Mouse (Mus musculus): Measurements from ENCODE around the gene Zcrb1. TPM values are rescaled to one million over a fixed set of nuclear protein-coding genes. Genes with fewer than 3 reads are reported as not detected.
"Not testable (repeated sequence)": the region's sequence is repeated elsewhere in the genome, so short reads cannot be mapped to it uniquely, and the experiment has no call there.

The Zcrb1 gene
- polyA plus RNA-seq, 1 experiment from 2014 or later: 148 TPM

DNA sequence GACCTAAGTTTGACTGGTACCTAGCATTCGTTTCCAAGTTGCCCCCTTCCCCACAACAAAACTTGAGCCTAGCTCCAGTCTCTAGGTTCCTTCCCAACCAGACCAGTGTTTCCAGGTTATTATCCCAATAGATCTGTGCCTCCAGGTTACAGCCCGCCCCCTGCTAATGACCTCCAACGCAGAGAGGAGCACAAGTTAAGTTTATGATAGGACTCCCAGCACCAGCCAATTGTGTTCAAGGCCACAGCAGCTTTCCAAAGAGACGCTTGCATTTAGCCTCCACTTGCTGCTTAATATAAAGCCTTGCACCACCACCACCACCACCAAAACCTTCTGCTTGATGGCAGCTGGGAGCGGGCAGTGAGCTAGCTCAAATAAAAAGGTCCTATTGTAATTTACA lies 16.8 kb downstream of the Zcrb1 start:
- Histone ChIP-seq H3K4me1 (ENCODE audit: control insufficient read depth, insufficient read depth, low read length) (no peaks in the 10 kb centered on the region), H3K27me3 (ENCODE audit: control insufficient read depth, insufficient read depth, low read length) (no peaks in the 10 kb centered on the region), H3K9ac (replicated peaks; ENCODE audit: low read length) (no peak overlapping the region), H3K9me3 (ENCODE audit: control insufficient read depth, low read length) (no peaks in the 10 kb centered on the region), H3K4me3 (replicated peaks; ENCODE audit: low read depth, low read length) (no peak overlapping the region), H3K36me3 (ENCODE audit: control insufficient read depth, insufficient read depth, low read length) (peaks cover 14% of the 10 kb centered on the region), H3K27ac (replicated peaks; ENCODE audit: low read depth, low read length) (no peak overlapping the region), H3K4me2 (ENCODE audit: low read length) (no peak overlapping the region)
- 76% methylated on average over 5 of the region's 5 CpGs for WGBS
- no peak for ATAC-seq (ENCODE audit: low FRiP score, low TSS enrichment)
- no peak for DNase-seq

DNA sequence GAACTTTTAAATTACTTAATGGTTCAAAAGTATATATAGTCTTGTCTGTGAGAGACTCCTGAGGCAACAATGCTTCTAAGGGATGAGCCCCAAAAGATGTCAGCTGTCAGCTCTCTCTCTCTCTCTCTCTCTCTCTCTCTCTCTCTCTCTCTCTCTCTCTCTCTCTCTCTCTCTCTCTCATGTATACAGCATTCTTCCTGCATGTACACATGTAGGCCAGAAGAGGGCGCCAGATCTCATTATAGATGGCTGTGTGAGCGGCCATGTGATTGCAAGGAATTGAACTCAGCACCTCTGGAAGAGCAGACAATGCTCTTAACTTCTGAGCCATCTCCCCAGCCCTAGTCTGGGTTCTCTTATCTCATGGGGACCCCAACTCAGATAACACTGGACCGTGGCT lies 19.0 kb downstream of the Zcrb1 start:
- Histone ChIP-seq H3K9me3 (ENCODE audit: control insufficient read depth, low read length) (no peaks in the 10 kb centered on the region), H3K36me3 (ENCODE audit: control insufficient read depth, insufficient read depth, low read length) (no peaks in the 10 kb centered on the region), H3K4me2 (ENCODE audit: low read length) (no peak overlapping the region), H3K4me3 (replicated peaks; ENCODE audit: low read depth, low read length) (no peak overlapping the region), H3K27ac (replicated peaks; ENCODE audit: low read depth, low read length) (no peak overlapping the region), H3K9ac (replicated peaks; ENCODE audit: low read length) (no peak overlapping the region), H3K27me3 (ENCODE audit: control insufficient read depth, insufficient read depth, low read length) (no peaks in the 10 kb centered on the region), H3K4me1 (ENCODE audit: control insufficient read depth, insufficient read depth, low read length) (no peaks in the 10 kb centered on the region)
- DNase-seq (no peak), ATAC-seq (ENCODE audit: low FRiP score, low TSS enrichment) (no peak)
- WGBS: 79% methylated on average over 3 of the region's 3 CpGs

DNA sequence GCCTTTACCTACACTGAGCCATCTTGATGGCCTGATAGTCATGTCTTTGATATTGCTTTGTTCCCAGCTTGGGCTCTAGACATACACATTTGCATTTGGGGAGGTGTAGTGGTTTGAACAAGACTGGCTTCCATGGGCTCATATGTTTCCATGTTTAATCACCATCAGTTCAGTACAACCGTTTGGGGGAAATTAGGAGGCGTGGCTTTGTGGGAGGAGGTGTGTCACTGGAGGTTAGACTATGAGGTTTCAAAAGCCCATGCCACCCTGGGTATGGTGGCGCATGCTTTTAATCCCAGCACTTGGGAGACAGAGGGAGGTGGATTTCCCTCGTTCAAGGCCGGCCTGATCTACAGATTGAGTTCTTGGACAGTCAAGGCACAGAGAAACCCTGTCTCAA lies 22.4 kb downstream of the Zcrb1 start:
- H3K9ac ChIP-seq (replicated peaks; ENCODE audit: low read length): no peak overlapping the region
- 89% methylated on average over 5 of the region's 5 CpGs for WGBS
- H3K4me1 ChIP-seq (ENCODE audit: control insufficient read depth, insufficient read depth, low read length): no peaks in the 10 kb centered on the region
- H3K27me3 ChIP-seq (ENCODE audit: control insufficient read depth, insufficient read depth, low read length): no peaks in the 10 kb centered on the region
- no peak overlapping the region for H3K4me2 ChIP-seq (ENCODE audit: low read length)
- no peak for ATAC-seq (ENCODE audit: low FRiP score, low TSS enrichment)
- no peak for DNase-seq
- no peak overlapping the region for H3K4me3 ChIP-seq (replicated peaks; ENCODE audit: low read depth, low read length)
- no peaks in the 10 kb centered on the region for H3K9me3 ChIP-seq (ENCODE audit: control insufficient read depth, low read length)
- no peak overlapping the region for H3K27ac ChIP-seq (replicated peaks; ENCODE audit: low read depth, low read length)
- H3K36me3 ChIP-seq (ENCODE audit: control insufficient read depth, insufficient read depth, low read length): no peaks in the 10 kb centered on the region

DNA sequence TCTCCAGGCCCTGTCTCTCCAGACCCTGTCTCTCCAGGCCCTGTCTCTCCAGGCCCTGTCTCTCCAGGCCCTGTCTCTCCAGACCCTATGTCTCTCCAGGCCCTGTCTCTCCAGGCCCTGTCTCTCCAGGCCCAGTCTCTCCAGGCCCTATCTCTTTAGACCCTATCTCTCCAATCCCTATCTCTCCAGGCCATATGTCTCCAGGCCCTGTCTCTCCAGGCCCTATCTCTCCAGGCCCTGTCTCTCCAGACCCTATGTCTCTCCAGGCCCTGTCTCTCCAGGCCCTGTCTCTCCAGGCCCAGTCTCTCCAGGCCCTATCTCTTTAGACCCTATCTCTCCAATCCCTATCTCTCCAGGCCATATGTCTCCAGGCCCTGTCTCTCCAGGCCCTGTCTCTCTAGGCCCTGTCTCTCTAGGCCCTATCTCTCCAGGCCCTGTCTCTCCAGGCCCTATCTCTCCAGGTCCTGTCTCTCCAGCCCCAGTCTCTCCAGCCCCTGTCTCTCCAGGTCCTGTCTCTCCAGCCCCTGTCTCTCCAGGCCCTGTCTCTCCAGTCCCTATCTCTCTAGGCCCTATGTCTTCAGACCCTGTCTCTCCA lies 25.5 kb downstream of the Zcrb1 start:
- H3K4me3 ChIP-seq (replicated peaks; ENCODE audit: low read depth, low read length); H3K4me1 ChIP-seq (ENCODE audit: control insufficient read depth, insufficient read depth, low read length); DNase-seq; ATAC-seq (ENCODE audit: low FRiP score, low TSS enrichment); H3K4me2 ChIP-seq (ENCODE audit: low read length); H3K36me3 ChIP-seq (ENCODE audit: control insufficient read depth, insufficient read depth, low read length); H3K27ac ChIP-seq (replicated peaks; ENCODE audit: low read depth, low read length); H3K27me3 ChIP-seq (ENCODE audit: control insufficient read depth, insufficient read depth, low read length); H3K9ac ChIP-seq (replicated peaks; ENCODE audit: low read length); H3K9me3 ChIP-seq (ENCODE audit: control insufficient read depth, low read length): not testable (repeated sequence)

DNA sequence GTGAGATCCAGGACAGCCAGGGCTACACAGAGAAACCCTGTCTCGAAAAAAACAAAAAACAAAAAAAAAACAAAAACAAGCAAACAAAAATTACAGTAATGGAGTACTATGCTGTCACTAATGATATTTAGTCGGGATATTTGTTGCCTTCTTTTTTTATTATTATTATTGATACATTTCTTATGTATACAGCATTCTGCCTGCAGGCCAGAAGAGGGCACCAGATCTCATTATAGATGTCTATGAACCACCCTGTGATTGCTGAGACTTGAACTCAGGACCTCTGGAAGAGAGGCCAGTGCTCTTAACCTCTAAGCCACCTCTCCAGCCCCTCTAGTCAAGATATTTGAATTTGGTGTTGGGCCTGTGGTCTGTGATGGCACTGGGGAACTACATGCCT lies 26.3 kb downstream of the Zcrb1 start:
- no peaks in the 10 kb centered on the region for H3K4me1 ChIP-seq (ENCODE audit: control insufficient read depth, insufficient read depth, low read length)
- no peak overlapping the region for H3K4me3 ChIP-seq (replicated peaks; ENCODE audit: low read depth, low read length)
- no peaks in the 10 kb centered on the region for H3K9me3 ChIP-seq (ENCODE audit: control insufficient read depth, low read length)
- H3K9ac ChIP-seq (replicated peaks; ENCODE audit: low read length): no peak overlapping the region
- H3K27ac ChIP-seq (replicated peaks; ENCODE audit: low read depth, low read length): no peak overlapping the region
- no peak overlapping the region for H3K4me2 ChIP-seq (ENCODE audit: low read length)
- ATAC-seq (ENCODE audit: low FRiP score, low TSS enrichment) (no peak), DNase-seq (no peak)
- WGBS: 82% methylated on average over 2 of the region's 2 CpGs
- H3K36me3 ChIP-seq (ENCODE audit: control insufficient read depth, insufficient read depth, low read length): no peaks in the 10 kb centered on the region
- no peaks in the 10 kb centered on the region for H3K27me3 ChIP-seq (ENCODE audit: control insufficient read depth, insufficient read depth, low read length)

DNA sequence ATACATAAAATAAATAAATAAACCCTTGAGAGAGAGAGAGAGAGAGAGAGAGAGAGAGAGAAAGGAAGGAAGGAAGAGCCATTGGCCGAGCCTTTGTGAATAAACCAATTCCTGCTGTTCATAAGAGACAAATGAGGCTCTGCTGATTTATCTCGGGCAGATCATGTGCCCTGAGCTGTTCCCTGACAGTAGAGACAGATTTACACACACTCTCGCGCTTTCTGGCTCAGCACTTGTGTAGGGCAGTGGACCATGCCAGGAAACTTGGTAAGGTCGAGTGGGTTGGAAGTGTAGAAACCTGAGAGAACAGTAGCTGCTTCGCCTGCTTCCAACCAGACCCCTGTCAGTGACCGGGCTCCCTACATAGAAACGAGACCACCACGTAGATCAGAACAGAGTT lies 29.6 kb downstream of the Zcrb1 start:
- Histone ChIP-seq H3K4me1 (ENCODE audit: control insufficient read depth, insufficient read depth, low read length) (no peaks in the 10 kb centered on the region), H3K9ac (replicated peaks; ENCODE audit: low read length) (no peak overlapping the region), H3K4me3 (replicated peaks; ENCODE audit: low read depth, low read length) (no peak overlapping the region), H3K27me3 (ENCODE audit: control insufficient read depth, insufficient read depth, low read length) (no peaks in the 10 kb centered on the region), H3K36me3 (ENCODE audit: control insufficient read depth, insufficient read depth, low read length) (no peaks in the 10 kb centered on the region), H3K4me2 (ENCODE audit: low read length) (no peak overlapping the region), H3K27ac (replicated peaks; ENCODE audit: low read depth, low read length) (no peak overlapping the region), H3K9me3 (ENCODE audit: control insufficient read depth, low read length) (no peaks in the 10 kb centered on the region)
- WGBS: 68% methylated on average over 9 of the region's 9 CpGs
- ATAC-seq (ENCODE audit: low FRiP score, low TSS enrichment) (no peak), DNase-seq (no peak)

DNA sequence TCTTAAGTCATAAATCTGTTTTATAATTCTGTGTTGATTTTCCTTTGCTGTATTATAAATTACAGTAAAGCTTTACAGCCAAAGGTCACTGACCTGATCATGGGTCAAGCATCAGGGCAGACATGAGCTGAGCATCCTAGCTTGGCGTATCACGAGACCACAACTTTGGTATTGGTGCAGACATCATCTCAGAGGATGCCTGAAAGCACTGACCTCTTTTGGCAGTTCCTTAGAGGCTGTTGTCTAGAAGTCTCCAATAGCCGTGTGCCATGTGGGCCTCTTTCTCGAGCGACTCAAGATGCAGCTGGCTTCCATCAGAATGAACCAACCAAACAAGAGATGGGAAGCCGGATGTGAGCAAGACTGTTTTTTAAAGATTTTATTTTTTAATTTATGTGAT lies 32.6 kb downstream of the Zcrb1 start:
- H3K27ac ChIP-seq (replicated peaks; ENCODE audit: low read depth, low read length): no peak overlapping the region
- DNase-seq: no peak
- no peaks in the 10 kb centered on the region for H3K4me1 ChIP-seq (ENCODE audit: control insufficient read depth, insufficient read depth, low read length)
- WGBS: 93% methylated on average over 6 of the region's 6 CpGs
- H3K9me3 ChIP-seq (ENCODE audit: control insufficient read depth, low read length): no peaks in the 10 kb centered on the region
- no peak overlapping the region for H3K9ac ChIP-seq (replicated peaks; ENCODE audit: low read length)
- H3K4me2 ChIP-seq (ENCODE audit: low read length): no peak overlapping the region
- no peak for ATAC-seq (ENCODE audit: low FRiP score, low TSS enrichment)
- no peaks in the 10 kb centered on the region for H3K36me3 ChIP-seq (ENCODE audit: control insufficient read depth, insufficient read depth, low read length)
- H3K4me3 ChIP-seq (replicated peaks; ENCODE audit: low read depth, low read length): no peak overlapping the region
- no peaks in the 10 kb centered on the region for H3K27me3 ChIP-seq (ENCODE audit: control insufficient read depth, insufficient read depth, low read length)

GRCm38 (mm10) chr15:93358346-93359095 lies 39.6 kb downstream of the Zcrb1 start:
- Histone ChIP-seq H3K27ac (replicated peaks; ENCODE audit: low read depth, low read length) (no peak overlapping the region), H3K27me3 (ENCODE audit: control insufficient read depth, insufficient read depth, low read length) (no peaks in the 10 kb centered on the region), H3K36me3 (ENCODE audit: control insufficient read depth, insufficient read depth, low read length) (no peaks in the 10 kb centered on the region), H3K9ac (replicated peaks; ENCODE audit: low read length) (no peak overlapping the region), H3K4me1 (ENCODE audit: control insufficient read depth, insufficient read depth, low read length) (no peaks in the 10 kb centered on the region), H3K9me3 (ENCODE audit: control insufficient read depth, low read length) (no peaks in the 10 kb centered on the region), H3K4me2 (ENCODE audit: low read length) (no peak overlapping the region), H3K4me3 (replicated peaks; ENCODE audit: low read depth, low read length) (no peak overlapping the region)
- DNase-seq (no peak), ATAC-seq (ENCODE audit: low FRiP score, low TSS enrichment) (no peak)
- WGBS: 95% methylated on average over 19 of the region's 19 CpGs

- no peaks in the 10 kb centered on the region for H3K4me1 ChIP-seq (ENCODE audit: control insufficient read depth, insufficient read depth, low read length)
- H3K36me3 ChIP-seq (ENCODE audit: control insufficient read depth, insufficient read depth, low read length): no peaks in the 10 kb centered on the region
- no peak overlapping the region for H3K4me2 ChIP-seq (ENCODE audit: low read length)
- no peaks in the 10 kb centered on the region for H3K27me3 ChIP-seq (ENCODE audit: control insufficient read depth, insufficient read depth, low read length)
- H3K9ac ChIP-seq (replicated peaks; ENCODE audit: low read length): no peak overlapping the region
- H3K4me3 ChIP-seq (replicated peaks; ENCODE audit: low read depth, low read length): no peak overlapping the region
- ATAC-seq (ENCODE audit: low FRiP score, low TSS enrichment) (no peak), DNase-seq (no peak)
- WGBS: 89% methylated on average over 10 of the region's 10 CpGs
- no peak overlapping the region for H3K27ac ChIP-seq (replicated peaks; ENCODE audit: low read depth, low read length)
- no peaks in the 10 kb centered on the region for H3K9me3 ChIP-seq (ENCODE audit: control insufficient read depth, low read length)
Observed at GRCm38 (mm10) chr15:93340630-93341379, 57.3 kb downstream of the Zcrb1 start.
